Mouse (Mus musculus) spleen, adult 2 months (tissue): Measurements from ENCODE around the gene Msmo1. TPM values are rescaled to one million over a fixed set of nuclear protein-coding genes. Genes with fewer than 3 reads are reported as not detected.

ENCODE experiments used
- DNase-seq, 2 experiments: peaks; one replicate each; pipeline versions ENCODE4 v3.0.0 to v3.0.0-alpha.2; 2012 to 2021; ENCODE audit warnings: low spot score in 2 of 2, low read depth in 1 of 2
- H3K27ac ChIP-seq: fragments of 200-500 bp; 2 replicates; pipeline ENCODE4 v1.5.1; 2012; ENCODE audit warnings: low read length, inconsistent platforms; ENCODE audit not compliant: insufficient read depth
- H3K27me3 ChIP-seq: fragments of 200-500 bp; 2 replicates; pipeline ENCODE4 v1.6.1; 2012; ENCODE audit warnings: mild to moderate bottlenecking, moderate library complexity, low read length, inconsistent platforms; ENCODE audit not compliant: control insufficient read depth, insufficient read depth
- H3K36me3 ChIP-seq: fragments of 200-500 bp; 2 replicates; pipeline ENCODE4 v1.6.1; 2012; ENCODE audit warnings: mild to moderate bottlenecking, low read length, inconsistent platforms; ENCODE audit not compliant: control insufficient read depth, insufficient read depth
- H3K4me1 ChIP-seq: fragments of 200-500 bp; 2 replicates; pipeline ENCODE4 v1.6.1; 2011; ENCODE audit warnings: inconsistent platforms; ENCODE audit not compliant: control insufficient read depth, insufficient read depth, insufficient read length
- H3K4me3 ChIP-seq: fragments of 200-500 bp; 2 replicates; pipeline ENCODE4 v1.5.1; 2011; ENCODE audit warnings: mild to moderate bottlenecking, inconsistent platforms; ENCODE audit not compliant: insufficient read depth, insufficient read length; ENCODE audit errors: extremely low read depth
- CTCF ChIP-seq: fragments of 200-500 bp; IDR thresholded peaks from 2 replicates; pipeline ENCODE4 v1.5.1; 2011; ENCODE audit warnings: mild to moderate bottlenecking, inconsistent platforms; ENCODE audit not compliant: insufficient read depth, insufficient read length, insufficient replicate concordance; ENCODE audit errors: extremely low read depth
- POLR2A ChIP-seq: fragments of 200-500 bp; IDR thresholded peaks from 2 replicates; pipeline ENCODE4 v1.6.1; 2011; ENCODE audit warnings: low read depth, low read length, inconsistent platforms
- WGBS: fragments of 180-500 bp; shearing (Covaris S2); methylation state at CpG from one replicate; pipeline ENCODE4 v1.1.7; 2018; 5-methylcytosine and 5-hydroxymethylcytosine counted together
- polyA plus RNA-seq: library from polyadenylated mRNA; depleted of rRNA; stranded (reverse); fragments of >200 nt; gene quantifications from 2 replicates; pipeline ENCODE4 v1.2.3, GENCODE M21; 2012; rRNA removed

Gene Msmo1
- polyA plus RNA-seq, 1 experiment = 4.4 TPM

DNA sequence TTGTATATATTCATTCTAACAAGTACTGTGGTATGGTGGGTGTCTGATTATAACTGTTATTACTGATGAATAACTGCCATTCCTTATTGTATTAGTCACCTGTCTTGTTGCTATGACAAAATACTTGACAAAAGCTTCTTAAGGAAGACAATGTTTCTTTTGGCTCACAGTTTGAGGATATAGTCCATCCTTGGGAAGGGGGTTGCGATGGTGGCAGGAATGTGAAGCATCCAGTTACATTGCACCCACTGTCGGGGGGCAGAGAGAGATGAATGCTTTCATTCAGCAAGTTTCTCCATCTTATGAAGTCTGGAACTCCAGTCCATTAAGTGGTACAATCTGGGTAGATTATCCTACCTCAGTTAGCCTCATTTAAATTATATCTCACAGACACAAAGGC, 60.7 kb downstream of the Msmo1 start:
- H3K36me3 ChIP-seq = no peaks in the 10 kb centered on the region
- H3K4me1 ChIP-seq = no peaks in the 10 kb centered on the region

DNA sequence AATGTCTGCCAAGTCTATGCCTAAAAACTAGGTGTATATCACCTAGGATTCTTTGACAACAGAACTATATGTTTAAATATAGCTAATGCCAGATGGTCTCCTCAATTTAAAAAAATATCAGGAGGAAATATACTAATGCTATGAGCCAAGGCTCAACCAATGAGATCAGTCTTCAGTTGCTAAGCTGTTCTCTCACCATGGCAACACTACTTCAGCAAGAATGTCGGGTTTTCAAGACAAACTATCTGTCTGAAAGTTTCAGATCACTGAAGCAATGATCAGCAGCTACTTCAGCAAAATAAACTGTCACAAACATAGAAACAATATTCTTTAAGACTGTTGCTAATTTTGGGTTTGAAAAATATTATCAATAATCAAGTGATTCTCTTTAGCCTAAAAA, 61.7 kb downstream of the Msmo1 start:
- Histone ChIP-seq H3K4me3 (no peak overlapping the region), H3K36me3 (no peaks in the 10 kb centered on the region), H3K4me1 (no peaks in the 10 kb centered on the region), H3K27ac (no peak overlapping the region), H3K27me3 (no peaks in the 10 kb centered on the region)
- no peak for DNase-seq
- no peak for TF ChIP-seq CTCF
- no peak for TF ChIP-seq POLR2A
- 29% methylated on average over 1 of the region's 1 CpGs for WGBS

More for the DNA sequence above, 60.7 kb downstream of the Msmo1 start:
- WGBS = 80% methylated on average over 2 of the region's 2 CpGs
- no peak for TF ChIP-seq CTCF
- no peak for TF ChIP-seq POLR2A
- H3K27ac ChIP-seq = no peak overlapping the region
- H3K4me3 ChIP-seq = no peak overlapping the region
- no peaks in the 10 kb centered on the region for H3K27me3 ChIP-seq
- no peak for DNase-seq

Other genes starting within 250 kb of the Msmo1 start
- 3.4 and 5.5 TPM in 2 replicates for gene Cpe, start 40.7 kb downstream of the Msmo1 start, polyA plus RNA-seq
- 5.2 and 5.3 TPM in 2 replicates for gene Klhl2, start 116.2 kb upstream of the Msmo1 start, polyA plus RNA-seq
- 40.0 and 51.9 TPM in 2 replicates for gene Tmem192, start 213.4 kb upstream of the Msmo1 start, polyA plus RNA-seq